In the genomic region with DNA sequence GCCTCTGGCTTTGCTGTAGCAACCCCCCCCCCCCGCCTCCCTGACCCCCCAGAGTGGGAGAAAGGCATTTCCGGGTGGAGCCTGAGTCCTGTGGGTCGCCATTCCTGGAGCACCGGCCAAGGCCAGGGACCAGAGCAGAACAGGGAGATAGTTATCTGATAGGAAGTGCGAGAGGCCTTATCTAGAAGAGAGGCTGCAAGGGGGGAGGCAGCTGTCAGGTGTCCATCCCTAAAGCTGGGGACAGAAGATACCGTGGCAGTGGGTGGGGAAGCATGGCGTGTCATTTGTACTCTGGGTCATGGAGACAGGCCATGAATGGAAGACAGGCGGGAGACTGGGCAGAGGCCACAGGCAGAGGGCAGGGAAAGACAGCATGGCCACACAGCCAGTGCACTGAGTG, we compare ENCODE assay signal across 14 mouse cellular contexts. TPM values are rescaled to one million over a fixed set of nuclear protein-coding genes. Genes with fewer than 3 reads are reported as not detected.
DNase-seq lines count a peak whose midpoint lies in the region; ATAC-seq and TF ChIP-seq lines count a peak whose summit lies in the region.
"Had no signal": no experiment of that assay in that cellular context is flagged by ENCODE, and none has a peak within 500 bp of the region (broad histone marks: within the 10 kb centered on the region; RNA-seq: fewer than 3 reads in every experiment).

No protein-coding gene starts in this region.

- H3K9me3 ChIP-seq in hindbrain, embryonic 10.5 days = no peaks in the 10 kb centered on the region
- no peaks in the 10 kb centered on the region for H3K9me3 ChIP-seq in hindbrain, postnatal 0 days (ENCODE audit: low read length)
- H3K9me3 ChIP-seq in lung, postnatal 0 days (ENCODE audit: low read length) = no peaks in the 10 kb centered on the region
- H3K9me3 ChIP-seq: embryonic facial prominence, embryonic 15.5 days; forebrain, embryonic 15.5 days had no signal

- no peaks in the 10 kb centered on the region for H3K36me3 ChIP-seq in hindbrain, embryonic 10.5 days
- H3K36me3 ChIP-seq in hindbrain, postnatal 0 days (ENCODE audit: insufficient read depth, low read length) = peaks cover 5% of the 10 kb centered on the region; the same call in 1 of the 2 replicates
- peaks cover 4% of the 10 kb centered on the region; the same call in 1 of the 2 replicates for H3K36me3 ChIP-seq in lung, postnatal 0 days (ENCODE audit: insufficient read depth, low read length)
- H3K36me3 ChIP-seq: embryonic facial prominence, embryonic 15.5 days; forebrain, embryonic 15.5 days had no signal

- peaks cover 18% of the 10 kb centered on the region; the same call in 1 of the 2 replicates for H3K27me3 ChIP-seq in hindbrain, embryonic 10.5 days (ENCODE audit: insufficient read depth, poor library complexity, severe bottlenecking)
- H3K27me3 ChIP-seq in hindbrain, postnatal 0 days (ENCODE audit: insufficient read depth, low read length) = no peaks in the 10 kb centered on the region
- H3K27me3 ChIP-seq in lung, postnatal 0 days (replicated peaks; ENCODE audit: insufficient read depth, low read length) = no peaks in the 10 kb centered on the region
- H3K27me3 ChIP-seq: embryonic facial prominence, embryonic 15.5 days; forebrain, embryonic 15.5 days had no signal

- H3K4me3 ChIP-seq in hindbrain, embryonic 10.5 days = no peak overlapping the region
- no peak overlapping the region for H3K4me3 ChIP-seq in hindbrain, postnatal 0 days (ENCODE audit: low read length)
- H3K4me3 ChIP-seq in brown adipose tissue, adult 24 weeks (ENCODE audit: insufficient read depth, low read depth, low read length) = no peak overlapping the region
- no peak overlapping the region for H3K4me3 ChIP-seq in lung, postnatal 0 days (ENCODE audit: low read depth, low read length)
- H3K4me3 ChIP-seq: embryonic facial prominence, embryonic 15.5 days; forebrain, embryonic 15.5 days had no signal

- TF ChIP-seq EP300 in lung, postnatal 0 days (IDR thresholded peaks at IDR 0.05) = peak; percentile 55; the same call in 1 of the 2 replicates

- peak overlapping the region; percentile 25; the same call in 1 of the 2 replicates for H3K27ac ChIP-seq in hindbrain, embryonic 10.5 days
- H3K27ac ChIP-seq in hindbrain, postnatal 0 days = no peak overlapping the region
- H3K27ac ChIP-seq in brown adipose tissue, adult 24 weeks (replicated peaks; ENCODE audit: low read depth, low read length) = peak overlapping the region; percentile 67
- H3K27ac ChIP-seq in lung, postnatal 0 days (ENCODE audit: low read length) = no peak overlapping the region
- H3K27ac ChIP-seq: embryonic facial prominence, embryonic 15.5 days; forebrain, embryonic 15.5 days had no signal

- TF ChIP-seq CTCF in hindbrain, postnatal 0 days (IDR thresholded peaks at IDR 0.05; ENCODE audit: low read depth) = no peak
- 0 out of 2 replicates have a peak, but pooled peaks have one; percentile 1 for TF ChIP-seq CTCF in lung, postnatal 0 days (IDR thresholded peaks at IDR 0.05)

- peaks cover 43% of the 10 kb centered on the region for H3K4me1 ChIP-seq in hindbrain, embryonic 10.5 days (replicated peaks)
- no peaks in the 10 kb centered on the region for H3K4me1 ChIP-seq in hindbrain, postnatal 0 days (ENCODE audit: insufficient read depth, low read length)
- H3K4me1 ChIP-seq in brown adipose tissue, adult 24 weeks (ENCODE audit: control insufficient read depth, insufficient read depth, insufficient read length, low read length) = peaks cover 24% of the 10 kb centered on the region
- H3K4me1 ChIP-seq in lung, postnatal 0 days (ENCODE audit: insufficient read depth, low read depth, low read length) = peaks cover 8% of the 10 kb centered on the region; the same call in 1 of the 2 replicates

- 42% methylated on average over 8 of the region's 8 CpGs for WGBS in hindbrain, embryonic 10.5 days
- 48% methylated on average over 8 of the region's 8 CpGs for WGBS in hindbrain, postnatal 0 days
- WGBS in lung, postnatal 0 days = 38% methylated on average over 8 of the region's 8 CpGs

- H3K4me2 ChIP-seq in hindbrain, postnatal 0 days (ENCODE audit: low read depth, low read length) = no peak overlapping the region
- no peak overlapping the region for H3K4me2 ChIP-seq in lung, postnatal 0 days (replicated peaks; ENCODE audit: low read depth, low read length)
- H3K4me2 ChIP-seq: embryonic facial prominence, embryonic 15.5 days; forebrain, embryonic 15.5 days had no signal

- no peak overlapping the region for H3K9ac ChIP-seq in hindbrain, postnatal 0 days (replicated peaks; ENCODE audit: low read length)
- H3K9ac ChIP-seq in lung, postnatal 0 days (replicated peaks; ENCODE audit: low read depth) = no peak overlapping the region
- H3K9ac ChIP-seq: embryonic facial prominence, embryonic 15.5 days; forebrain, embryonic 15.5 days; liver, postnatal 0 days had no signal

- ATAC-seq in hindbrain, postnatal 0 days = no peak
- ATAC-seq in lung, postnatal 0 days = peak; percentile 38
- ATAC-seq: forebrain, embryonic 15.5 days; liver, postnatal 0 days had no signal

- DNase-seq in adrenal gland, postnatal 14 days = peak; percentile 49
- DNase-seq in adrenal gland, postnatal 4 days (ENCODE audit: low spot score in 2 of 2) = no peak
- DNase-seq in hindbrain, embryonic 10.5 days (ENCODE audit: low spot score) = no peak
- DNase-seq in hindbrain, postnatal 0 days (ENCODE audit: low spot score) = no peak
- peak; percentile 59 for DNase-seq in lung, postnatal 0 days (ENCODE audit: low spot score)
- DNase-seq in testis, postnatal 14 days (ENCODE audit: low spot score) = no peak
- DNase-seq in layer of hippocampus, adult 8-10 months (ENCODE audit: low spot score in 2 of 2) = no peak
- DNase-seq: cerebellum, adult 2 months; gastrocnemius, postnatal 14 days; liver, postnatal 0 days; right cerebral cortex, adult 18-20 months had no signal

RNA-seq across cellular contexts. Expression of a gene that starts 14.1 kb away (rescaled TPM):
- 43.0 and 49.3 TPM in 2 replicates for total RNA-seq in adrenal gland, postnatal 14 days (2021)
- 10 to 100 TPM; 31.3 to 35.1 TPM for total RNA-seq in adrenal gland, postnatal 4 days (2021)
- 1.6 and 1.8 TPM in 2 replicates for polyA plus RNA-seq in hindbrain, embryonic 10.5 days (2016; fragmentation: Nextera tagmentation; extraction: Ambion mirVana)
- 31.0 and 33.4 TPM in 2 replicates for total RNA-seq in hindbrain, postnatal 0 days (2014; rRNA removed)
- polyA plus RNA-seq in hindbrain, postnatal 0 days (2015; fragmentation: Nextera tagmentation; extraction: Ambion mirVana) = 8.3 and 9.5 TPM in 2 replicates
- polyA plus RNA-seq in brown adipose tissue, adult 24 weeks (2012; ENCODE audit: insufficient read depth, insufficient read length, missing spikeins) = 9.8 and 13.0 TPM in 2 replicates
- polyA plus RNA-seq in lung, postnatal 0 days (2015; fragmentation: Nextera tagmentation; extraction: Ambion mirVana) = 10.5 and 14.2 TPM in 2 replicates
- 10 to 100 TPM; 30.3 to 38.4 (median 34.6) TPM for total RNA-seq in layer of hippocampus, adult 8-10 months (2022)

RNA-seq across cellular contexts. Expression of a gene that starts 29.8 kb away (rescaled TPM):
- 7.2 and 12.8 TPM in 2 replicates for total RNA-seq in adrenal gland, postnatal 14 days (2021)
- 10 to 100 TPM; 15.4 to 18.4 TPM for total RNA-seq in adrenal gland, postnatal 4 days (2021)
- 2.4 and 2.9 TPM in 2 replicates for polyA plus RNA-seq in hindbrain, embryonic 10.5 days (2016; fragmentation: Nextera tagmentation; extraction: Ambion mirVana)
- 5.1 and 9.5 TPM in 2 replicates for total RNA-seq in hindbrain, postnatal 0 days (2014; rRNA removed)
- 2.9 and 3.1 TPM in 2 replicates for polyA plus RNA-seq in hindbrain, postnatal 0 days (2015; fragmentation: Nextera tagmentation; extraction: Ambion mirVana)
- 6.8 and 7.1 TPM in 2 replicates for polyA plus RNA-seq in brown adipose tissue, adult 24 weeks (2012; ENCODE audit: insufficient read depth, insufficient read length, missing spikeins)
- polyA plus RNA-seq in lung, postnatal 0 days (2015; fragmentation: Nextera tagmentation; extraction: Ambion mirVana) = 4.1 and 4.5 TPM in 2 replicates
- 10 to 100 TPM; 46.0 to 62.9 (median 52.2) TPM for total RNA-seq in layer of hippocampus, adult 8-10 months (2022)

Comparison
In these comparisons a context has a peak if more than half of its experiments do, and no peak if none do; other contexts are left out.
1. DNase-seq: peak in adrenal gland, postnatal 14 days (single experiment) and lung, postnatal 0 days (single experiment); none in adrenal gland, postnatal 4 days (0 of 2), hindbrain, embryonic 10.5 days (single experiment), hindbrain, postnatal 0 days (single experiment), testis, postnatal 14 days (single experiment) and layer of hippocampus, adult 8-10 months (0 of 2).
2. H3K27ac ChIP-seq: peak in hindbrain, embryonic 10.5 days (single experiment) and brown adipose tissue, adult 24 weeks (single experiment); none in hindbrain, postnatal 0 days (single experiment) and lung, postnatal 0 days (single experiment).